Mouse (Mus musculus) layer of hippocampus, postnatal 10 days (tissue): Measurements from ENCODE around the gene Olfr161. TPM values are rescaled to one million over a fixed set of nuclear protein-coding genes. Genes with fewer than 3 reads are reported as not detected.
"Not testable (repeated sequence)": the region's sequence is repeated elsewhere in the genome, so short reads cannot be mapped to it uniquely, and the experiment has no call there.

ENCODE experiments used
- DNase-seq, 2 experiments: peaks; one replicate each; pipeline ENCODE4 v3.0.0; 2021; ENCODE audit warnings: low spot score in 2 of 2
- long read RNA-seq: library from polyadenylated mRNA; stranded (forward); transcript quantifications from one replicate; pipeline ENCODE4 v2.0.0, GENCODE M21; 2023
- total RNA-seq, 2 experiments: library from RNA; stranded (reverse); gene quantifications; 2 replicates each; pipeline ENCODE4 v1.2.3; 2021

Gene Olfr161
- total RNA-seq, result not detected
- long read RNA-seq, result 0 reads

- DNase-seq, result no peak
These were observed at the start of gene Olfr161 for GRCm38 (mm10) chr16:3590691-3591090. Olfr161 (plus strand) TSS chr16:3591042.

- no peak for DNase-seq
These were observed 27.3 kb upstream of the Olfr161 start for GRCm38 (mm10) chr16:3563553-3563952.

- not testable (repeated sequence) for DNase-seq
These were observed 13.2 kb upstream of the Olfr161 start for GRCm38 (mm10) chr16:3577658-3578057.

GRCm38 (mm10) chr16:3578227-3578848, 12.5 kb upstream of the Olfr161 start:
- not testable (repeated sequence) for DNase-seq

GRCm38 (mm10) chr16:3631376-3631775, 40.5 kb downstream of the Olfr161 start:
- not testable (repeated sequence) for DNase-seq

- DNase-seq, result not testable (repeated sequence)
These were observed 41.9 kb downstream of the Olfr161 start for GRCm38 (mm10) chr16:3632572-3633361.

Other genes with a start within 250 kb of the Olfr161 start
- not detected for gene Mefv, start 127.1 kb downstream of the Olfr161 start, total RNA-seq
- gene Zfp263, start 153.1 kb downstream of the Olfr161 start, total RNA-seq, result 10 to 100 TPM; 19.7 to 21.8 TPM
- not detected for gene Olfr15, start 239.8 kb downstream of the Olfr161 start, total RNA-seq